ENCODE assay signal across 8 mouse cellular contexts in the genomic region with DNA sequence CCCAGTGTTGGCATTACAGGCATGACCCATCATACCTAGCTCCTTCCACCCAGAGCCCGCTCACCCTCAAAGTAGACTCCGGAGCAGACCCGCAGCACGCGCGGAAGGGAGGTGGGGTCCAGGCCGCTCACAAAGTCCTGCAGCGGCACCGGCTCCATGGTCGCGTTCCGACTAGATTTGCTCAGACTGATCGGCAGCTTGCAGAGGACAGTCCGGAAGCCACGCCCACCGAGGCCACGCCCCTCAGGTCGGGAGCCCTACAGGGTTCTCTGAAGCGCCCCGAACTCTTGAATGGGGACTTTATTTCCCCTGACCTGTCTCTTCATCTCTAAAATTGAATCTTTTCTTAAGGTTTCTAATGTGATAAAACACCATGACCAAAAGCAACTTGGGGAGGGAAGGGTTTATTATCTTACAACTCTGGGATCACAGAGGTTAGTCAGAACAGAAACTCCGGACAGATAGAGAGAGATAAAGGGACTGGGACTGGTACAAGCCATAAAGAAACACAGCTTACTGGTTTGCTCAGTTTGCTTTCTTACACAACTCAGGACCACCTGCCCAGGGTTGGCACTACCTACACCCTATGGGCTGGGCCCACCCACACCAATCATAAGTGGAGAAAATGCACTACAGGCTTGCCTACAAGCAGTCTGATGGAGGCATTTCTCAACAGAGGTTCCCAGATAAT. TPM values are rescaled to one million over a fixed set of nuclear protein-coding genes. Genes with fewer than 3 reads are reported as not detected.
DNase-seq lines count a peak whose midpoint lies in the region; ATAC-seq lines count a peak whose summit lies in the region.

TSS of gene Themis2 (minus strand) at position 192 of the 691 bp plus-strand sequence.

- H3K9ac ChIP-seq in intestine, embryonic 15.5 days, result peak within 1 kb of the TSS; percentile 31
- H3K9ac ChIP-seq in liver, embryonic 12.5 days, result peak within 1 kb of the TSS; percentile 35; the same call in 1 of the 2 replicates
- no peak within 1 kb of the TSS for H3K9ac ChIP-seq in stomach, embryonic 14.5 days (replicated peaks; ENCODE audit: low read depth, low read length)

- no peak within 1 kb of the TSS for H3K27ac ChIP-seq in intestine, embryonic 15.5 days
- no peak within 1 kb of the TSS for H3K27ac ChIP-seq in liver, embryonic 12.5 days
- no peak within 1 kb of the TSS for H3K27ac ChIP-seq in stomach, embryonic 14.5 days (ENCODE audit: low read length)

- peaks cover 6% of the 10 kb centered on the region; the same call in 1 of the 2 replicates for H3K4me1 ChIP-seq in intestine, embryonic 15.5 days (replicated peaks)
- H3K4me1 ChIP-seq in liver, embryonic 12.5 days, result peaks cover 29% of the 10 kb centered on the region
- H3K4me1 ChIP-seq in stomach, embryonic 14.5 days (ENCODE audit: control insufficient read depth, insufficient read depth, low read length), result no peaks in the 10 kb centered on the region

- H3K36me3 ChIP-seq in intestine, embryonic 15.5 days, result no peaks in the 10 kb centered on the region
- H3K36me3 ChIP-seq in liver, embryonic 12.5 days, result no peaks in the 10 kb centered on the region
- H3K36me3 ChIP-seq in stomach, embryonic 14.5 days (ENCODE audit: control insufficient read depth, insufficient read depth, low read length), result no peaks in the 10 kb centered on the region

- peak within 1 kb of the TSS; percentile 75 for H3K4me2 ChIP-seq in intestine, embryonic 15.5 days (replicated peaks)
- H3K4me2 ChIP-seq in liver, embryonic 12.5 days, result peak within 1 kb of the TSS; percentile 76
- H3K4me2 ChIP-seq in stomach, embryonic 14.5 days (replicated peaks; ENCODE audit: low read depth, low read length), result peak within 1 kb of the TSS; percentile 45

- H3K4me3 ChIP-seq in intestine, embryonic 15.5 days (replicated peaks), result peak within 1 kb of the TSS; percentile 32
- peak within 1 kb of the TSS; percentile 52 for H3K4me3 ChIP-seq in liver, embryonic 12.5 days
- peak within 1 kb of the TSS; percentile 20; the same call in 1 of the 2 replicates for H3K4me3 ChIP-seq in stomach, embryonic 14.5 days (ENCODE audit: low read depth, low read length)

- peak; percentile 52 for ATAC-seq in granulocyte monocyte progenitor cell, adult 5-6 weeks (replicated peaks; ENCODE audit: poor library complexity, severe bottlenecking)
- ATAC-seq in intestine, embryonic 15.5 days, result peak; percentile 82
- ATAC-seq in liver, embryonic 12.5 days, result peak; percentile 78
- peak; percentile 63; the same call in 1 of the 2 replicates for ATAC-seq in stomach, embryonic 14.5 days (ENCODE audit: insufficient number of reproducible peaks, insufficient read depth, low FRiP score, low read depth)

- WGBS in intestine, embryonic 15.5 days, result 2% methylated on average over 21 of the region's 21 CpGs
- under 1% methylated on average over 21 of the region's 21 CpGs for WGBS in liver, embryonic 12.5 days (ENCODE audit: insufficient replicate concordance)
- WGBS in stomach, embryonic 14.5 days, result 2% methylated on average over 21 of the region's 21 CpGs

- H3K27me3 ChIP-seq in intestine, embryonic 15.5 days (replicated peaks), result peaks cover 6% of the 10 kb centered on the region
- peaks cover 43% of the 10 kb centered on the region for H3K27me3 ChIP-seq in liver, embryonic 12.5 days (replicated peaks)
- H3K27me3 ChIP-seq in stomach, embryonic 14.5 days (ENCODE audit: control insufficient read depth, insufficient read depth, low read length), result 0 out of 2 replicates have a peak, but pooled peaks cover 3% of the 10 kb centered on the region

- H3K9me3 ChIP-seq in intestine, embryonic 15.5 days, result no peaks in the 10 kb centered on the region
- no peaks in the 10 kb centered on the region for H3K9me3 ChIP-seq in liver, embryonic 12.5 days (replicated peaks)
- H3K9me3 ChIP-seq in stomach, embryonic 14.5 days (ENCODE audit: control insufficient read depth, low read depth, low read length), result no peaks in the 10 kb centered on the region

- DNase-seq in frontal cortex, postnatal 14 days (ENCODE audit: low spot score in 2 of 2), result peak; percentile 33 to 45
- no peak for DNase-seq in frontal cortex, adult 2 months (ENCODE audit: extremely low spot score in 1 of 2, low spot score in 1 of 2)
- peak; percentile 73 for DNase-seq in embryo, embryonic 10.5 days (ENCODE audit: low spot score)
- peak; percentile 55 to 80 for DNase-seq in monocyte, adult 2 months (ENCODE audit: low read depth in 1 of 2, low spot score in 2 of 2)

RNA-seq across cellular contexts. Expression of gene Themis2, which starts in this region (rescaled TPM):
- 1.1 and 1.2 TPM in 2 replicates for polyA plus RNA-seq in frontal cortex, adult 2 months (2012; rRNA removed)
- total RNA-seq in granulocyte monocyte progenitor cell, adult 5-6 weeks (2014; fragmentation: Nextera tagmentation), result 43.6 and 56.7 TPM in 2 replicates
- 18.4 and 18.7 TPM in 2 replicates for total RNA-seq in granulocyte monocyte progenitor cell, adult 5-6 weeks (2017)
- 1.7 and 2.0 TPM in 2 replicates for polyA plus RNA-seq in intestine, embryonic 15.5 days (2015; fragmentation: Nextera tagmentation; extraction: Ambion mirVana)
- 2.1 and 2.3 TPM in 2 replicates for polyA plus RNA-seq in liver, embryonic 12.5 days (2016; fragmentation: Nextera tagmentation; extraction: Ambion mirVana)
- 1.1 and 1.9 TPM in 2 replicates for polyA plus RNA-seq in stomach, embryonic 14.5 days (2014; fragmentation: Nextera tagmentation; extraction: Ambion mirVana)

Comparison
In these comparisons a context has a peak if more than half of its experiments do, and no peak if none do; other contexts are left out.
1. DNase-seq: peak in frontal cortex, postnatal 14 days (2 of 2), embryo, embryonic 10.5 days (single experiment) and monocyte, adult 2 months (2 of 2); none in frontal cortex, adult 2 months (0 of 2).
2. Peak in every context shown above with its lines, with median percentiles within 50 percentile points of each other: ATAC-seq, H3K4me2 ChIP-seq and H3K4me3 ChIP-seq.